Mouse (Mus musculus): ENCODE data around the gene Mrps14.

The Mrps14 gene

GRCm38 (mm10) chr1:160194529-160195336 lies at the start of gene Mrps14:
Gene Mrps14, plus strand, starts transcription at chr1:160195215.
- DNase-seq (ENCODE audit: low spot score in 2 of 2), result peak; percentile 92 to 95

- no peak for DNase-seq (ENCODE audit: low spot score in 2 of 2)
These were observed 49.4 kb upstream of the Mrps14 start for GRCm38 (mm10) chr1:160145606-160146005.

GRCm38 (mm10) chr1:160147274-160147673 lies 47.7 kb upstream of the Mrps14 start:
- DNase-seq (ENCODE audit: low spot score in 2 of 2), result no peak

GRCm38 (mm10) chr1:160149291-160149906 lies 45.6 kb upstream of the Mrps14 start:
- peak; percentile 8 to 17 for DNase-seq (ENCODE audit: low spot score in 2 of 2)

GRCm38 (mm10) chr1:160150726-160151125 lies 44.3 kb upstream of the Mrps14 start:
- DNase-seq (ENCODE audit: low spot score in 2 of 2), result no peak

- DNase-seq (ENCODE audit: low spot score in 2 of 2), result no peak
These were observed 41.5 kb upstream of the Mrps14 start, which contains the start of gene Tnn for GRCm38 (mm10) chr1:160153480-160153879. Gene Tnn, minus strand, starts transcription at chr1:160153580.

GRCm38 (mm10) chr1:160158190-160158589 lies 36.8 kb upstream of the Mrps14 start:
- DNase-seq (ENCODE audit: low spot score in 2 of 2), result no peak

- no peak for DNase-seq (ENCODE audit: low spot score in 2 of 2)
These were observed 28.4 kb upstream of the Mrps14 start for GRCm38 (mm10) chr1:160166600-160166999.

GRCm38 (mm10) chr1:160176903-160177302 lies 18.1 kb upstream of the Mrps14 start:
- DNase-seq (ENCODE audit: low spot score in 2 of 2), result no peak

GRCm38 (mm10) chr1:160181216-160181615 lies 13.8 kb upstream of the Mrps14 start:
- DNase-seq (ENCODE audit: low spot score in 2 of 2), result no peak

GRCm38 (mm10) chr1:160184506-160184905 lies 10.5 kb upstream of the Mrps14 start:
- peak; percentile 37 to 39 for DNase-seq (ENCODE audit: low spot score in 2 of 2)

GRCm38 (mm10) chr1:160195337-160195663 lies 285 bp downstream of the Mrps14 start:
- DNase-seq (ENCODE audit: low spot score in 2 of 2), result no peak

GRCm38 (mm10) chr1:160205486-160205885 lies 10.5 kb downstream of the Mrps14 start:
- DNase-seq (ENCODE audit: low spot score in 2 of 2), result no peak

GRCm38 (mm10) chr1:160209844-160210243 lies 14.8 kb downstream of the Mrps14 start:
- no peak for DNase-seq (ENCODE audit: low spot score in 2 of 2)

- no peak for DNase-seq (ENCODE audit: low spot score in 2 of 2)
These were observed 15.6 kb downstream of the Mrps14 start for GRCm38 (mm10) chr1:160210566-160210965.

GRCm38 (mm10) chr1:160211597-160212122 lies 16.6 kb downstream of the Mrps14 start:
- DNase-seq (ENCODE audit: low spot score in 2 of 2), result no peak

GRCm38 (mm10) chr1:160212123-160212691 lies 17.2 kb downstream of the Mrps14 start:
- DNase-seq (ENCODE audit: low spot score in 2 of 2), result peak in 1 of 2 experiments; percentile 46

GRCm38 (mm10) chr1:160212703-160213669 lies 18.0 kb downstream of the Mrps14 start, which contains the start of gene Cacybp:
Gene Cacybp, minus strand, starts transcription at chr1:160212875.
- DNase-seq (ENCODE audit: low spot score in 2 of 2), result peak; percentile 99

- no peak for DNase-seq (ENCODE audit: low spot score in 2 of 2)
These were observed 19.2 kb downstream of the Mrps14 start for GRCm38 (mm10) chr1:160214171-160214570.

GRCm38 (mm10) chr1:160217898-160218297 lies 22.9 kb downstream of the Mrps14 start:
- no peak for DNase-seq (ENCODE audit: low spot score in 2 of 2)

GRCm38 (mm10) chr1:160224093-160224492 lies 29.1 kb downstream of the Mrps14 start:
- DNase-seq (ENCODE audit: low spot score in 2 of 2), result no peak

Data from frontal cortex, postnatal 25 days (tissue).